Mouse (Mus musculus) adrenal gland, adult 8-10 months (tissue): ENCODE measurements around the gene Accsl. TPM values are rescaled to one million over a fixed set of nuclear protein-coding genes. Genes with fewer than 3 reads are reported as not detected.

Source experiments
- DNase-seq: peaks from one replicate; pipeline ENCODE4 v3.0.0; 2022
- total RNA-seq, 4 experiments: library from RNA; stranded (reverse); gene quantifications; 2 replicates each; pipeline ENCODE4 v1.2.4; 2022

Gene Accsl
- total RNA-seq, 4 experiments from 2014 or later, result 0.25 to 0.49 (median 0.38) TPM; not detected in 1

GRCm38 (mm10) chr2:93808071-93808470 lies 60.9 kb downstream of the Accsl start:
- DNase-seq, result no peak

DNA sequence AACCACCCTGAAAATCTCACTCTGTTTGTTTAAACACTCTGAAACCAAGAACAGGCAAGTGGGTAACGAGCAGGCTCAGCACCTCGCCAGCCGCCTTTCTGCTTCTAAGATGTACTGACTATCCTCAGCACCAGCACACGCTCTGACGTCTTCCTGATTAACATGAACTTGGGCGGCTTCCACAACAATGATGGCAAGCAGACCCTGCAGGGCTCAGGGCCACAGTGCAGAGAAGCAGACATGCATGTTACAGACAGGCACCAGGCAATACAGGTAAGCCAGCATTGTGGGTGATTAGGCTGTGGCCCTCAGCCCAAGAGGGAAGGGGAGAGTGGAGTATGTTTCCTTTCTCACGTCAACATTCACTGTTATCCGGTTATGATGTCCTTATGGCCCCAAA lies 61.5 kb downstream of the Accsl start:
- no peak for DNase-seq

DNA sequence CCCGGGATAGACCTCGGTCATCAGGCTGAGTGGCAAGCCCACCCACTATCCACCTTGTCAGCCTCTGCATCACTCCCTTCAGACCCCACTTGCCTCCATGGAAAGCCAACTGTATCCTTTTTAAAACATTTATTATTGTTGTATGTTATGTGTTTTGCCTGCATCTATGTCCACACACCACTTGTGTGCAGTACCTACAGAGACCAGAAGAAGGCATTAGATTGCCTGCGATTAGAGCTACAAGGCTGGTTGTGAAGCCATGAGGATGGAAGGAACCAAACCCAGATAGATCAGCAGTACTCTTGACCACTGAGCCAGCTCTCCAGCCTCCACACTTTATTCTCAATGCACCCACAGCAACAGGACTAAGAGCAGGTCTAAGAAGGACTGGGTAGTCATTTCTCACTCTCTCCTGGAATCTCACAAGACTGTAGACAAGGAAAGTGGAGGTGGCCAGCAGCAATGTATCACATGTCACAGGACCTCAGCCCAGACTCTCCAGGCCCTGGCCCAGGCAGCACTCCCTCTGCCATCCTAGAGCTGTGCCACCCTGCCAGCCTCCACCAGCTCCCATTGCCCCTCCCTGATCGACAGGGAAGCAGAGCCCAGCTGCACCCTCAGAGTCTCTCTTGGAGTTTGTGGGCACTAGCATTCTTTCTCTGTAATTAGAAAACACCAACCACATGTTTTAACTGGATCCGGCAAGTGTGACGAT lies 62.3 kb downstream of the Accsl start:
- no peak for DNase-seq

DNA sequence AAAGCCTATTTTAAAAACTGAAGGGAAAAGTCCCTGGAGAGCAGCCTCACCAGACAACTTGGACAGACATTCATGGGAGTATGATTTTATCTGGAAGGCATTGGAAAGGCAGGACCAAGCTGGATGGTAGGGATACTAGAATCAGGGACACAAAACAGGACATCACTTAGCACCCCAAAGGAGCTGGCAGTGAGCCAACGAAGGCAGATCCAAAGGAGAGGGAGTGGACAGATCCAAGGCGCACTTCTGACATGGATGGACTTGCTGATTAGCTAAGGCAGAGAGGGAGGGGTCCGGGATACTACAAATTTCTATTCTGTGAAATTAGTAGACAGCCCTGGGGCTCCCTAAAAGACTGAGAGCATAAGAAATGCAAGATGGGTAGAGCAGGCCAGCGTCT lies 63.4 kb downstream of the Accsl start:
- DNase-seq, result no peak

Other genes starting within 250 kb of the Accsl start
- under 1 TPM; 0.26 to 0.43 (median 0.35) TPM for gene Alx4, start 226.8 kb downstream of the Accsl start, total RNA-seq
- 100 to 1,000 TPM in 3 of 4 experiments, 10 to 100 TPM in 1; 98.9 to 144 (median 104) TPM for gene Ext2, start 46.6 kb downstream of the Accsl start, total RNA-seq
- 10 to 100 TPM; 11.8 to 20.3 (median 15.2) TPM for gene Accs, start 19.2 kb downstream of the Accsl start, total RNA-seq
- gene Gm13889, start 88.0 kb upstream of the Accsl start, total RNA-seq, result 10 to 100 TPM; 22.6 to 32.3 (median 30.3) TPM
- under 1 TPM in 1 of 4 experiments, not detected in 3; 0.80 TPM for gene Gm27027, start 127.2 kb upstream of the Accsl start, total RNA-seq
- gene Alkbh3, start 141.7 kb upstream of the Accsl start, total RNA-seq, result 10 to 100 TPM; 29.9 to 57.4 (median 46.2) TPM